Mouse (Mus musculus) liver, embryonic 11.5 days (tissue): ENCODE results near the gene Vps33a. TPM values are rescaled to one million over a fixed set of nuclear protein-coding genes. Genes with fewer than 3 reads are reported as not detected.

Experiments used
- ATAC-seq: fragments of 200-750 bp; cut with Nextera tagmentation; replicated peaks from 2 replicates; pipeline ENCODE4 v1.8.0; 2017; ENCODE audit warnings: moderate number of reproducible peaks, mild to moderate bottlenecking, moderate TSS enrichment, moderate library complexity; ENCODE audit not compliant: low FRiP score
- DNase-seq: peaks from one replicate; pipeline ENCODE4 v3.0.0-alpha.2; 2017; ENCODE audit warnings: low spot score
- H3K27ac ChIP-seq: fragments of 300-500 bp; sonication (generic); 2 replicates; pipeline ENCODE4 v1.5.1; 2014; ENCODE audit warnings: mild to moderate bottlenecking, low read depth, low read length, control low read depth
- H3K27me3 ChIP-seq: fragments of 300-500 bp; sonication (generic); replicated peaks from 2 replicates; pipeline ENCODE4 v1.6.1; 2014; ENCODE audit warnings: low read length, mixed read lengths; ENCODE audit not compliant: control insufficient read depth, insufficient read depth
- H3K36me3 ChIP-seq: fragments of 300-500 bp; sonication (generic); 2 replicates; pipeline ENCODE4 v1.6.1; 2014; ENCODE audit warnings: mild to moderate bottlenecking, low read length, moderate library complexity, mixed read lengths; ENCODE audit not compliant: control insufficient read depth, insufficient read depth
- H3K4me1 ChIP-seq: fragments of 300-500 bp; sonication (generic); replicated peaks from 2 replicates; pipeline ENCODE4 v1.6.1; 2014; ENCODE audit warnings: low read length, mixed read lengths; ENCODE audit not compliant: control insufficient read depth, insufficient read depth
- H3K4me2 ChIP-seq: fragments of 300-500 bp; sonication (generic); 2 replicates; pipeline ENCODE4 v1.6.1; 2014; ENCODE audit warnings: mild to moderate bottlenecking, control low read depth, moderate library complexity
- H3K4me3 ChIP-seq: fragments of 300-500 bp; sonication (generic); 2 replicates; pipeline ENCODE4 v1.5.1; 2014; ENCODE audit warnings: low read depth, low read length, control low read depth
- H3K9ac ChIP-seq: fragments of 300-500 bp; sonication (generic); 2 replicates; pipeline ENCODE4 v1.6.1; 2014; ENCODE audit warnings: low read depth, low read length, control low read depth
- H3K9me3 ChIP-seq: fragments of 300-500 bp; sonication (generic); 2 replicates; pipeline ENCODE4 v1.6.1; 2016; ENCODE audit warnings: low read length, inconsistent platforms, mixed read lengths; ENCODE audit not compliant: control insufficient read depth
- WGBS: fragments of 180-500 bp; shearing (Covaris S2); extraction: QIAGEN DNeasy Blood & Tissue Kit; methylation state at CpG from one replicate; pipeline ENCODE4 v1.1.7; 2014; 5-methylcytosine and 5-hydroxymethylcytosine counted together
- polyA plus RNA-seq: library from polyadenylated mRNA; unstranded; fragments of >200 nt; fragmentation: Nextera tagmentation; extraction: Ambion mirVana; gene quantifications from 2 replicates; pipeline ENCODE4 v1.2.1, GENCODE M21; 2014

Vps33a gene
- polyA plus RNA-seq, result 36.0 and 36.9 TPM in 2 replicates

DNA sequence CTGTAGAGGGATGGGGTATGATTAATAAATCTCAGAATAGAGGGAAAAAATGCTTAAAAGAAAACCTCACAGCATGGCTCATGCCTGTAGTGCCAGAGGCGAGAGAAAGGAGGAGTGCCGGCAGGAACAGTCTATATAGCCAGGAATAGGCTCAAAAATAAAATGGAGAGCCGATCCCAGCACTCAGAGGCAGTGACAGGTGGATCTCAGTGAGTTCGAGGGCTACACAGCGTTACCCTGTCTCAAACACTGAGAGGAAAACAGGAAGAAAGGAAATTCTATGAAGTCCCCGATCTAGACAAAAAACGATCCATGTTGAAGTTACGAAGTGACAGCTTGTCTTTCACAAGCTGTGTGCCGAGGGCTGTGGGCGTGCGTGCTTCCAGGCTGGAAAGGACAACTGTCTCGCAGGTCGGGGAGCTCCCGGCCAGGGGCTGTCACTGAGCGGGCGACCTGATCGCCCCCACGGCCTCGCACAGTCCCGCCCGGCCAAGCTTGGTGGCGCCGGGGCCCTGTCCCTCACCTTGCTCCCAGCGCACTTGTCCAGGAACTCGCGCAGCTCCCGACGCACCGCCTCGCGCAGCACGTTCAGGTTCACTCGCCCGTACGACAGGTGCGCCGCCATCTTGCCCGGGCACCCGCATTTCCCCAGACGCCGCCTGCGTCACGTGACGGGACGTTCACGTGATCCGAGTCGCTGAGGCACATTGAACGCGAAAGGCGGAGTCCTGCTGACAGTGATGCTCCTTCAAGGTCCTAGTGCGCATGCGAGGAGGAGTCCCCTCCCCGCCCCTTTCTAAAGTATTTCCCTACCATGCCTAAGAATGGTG is at the start of gene Vps33a:
Gene Vps33a (minus strand): TSS at position 682 of the 830 bp plus-strand sequence.
- H3K9ac ChIP-seq, result peak within 1 kb of the TSS; percentile 87
- H3K9me3 ChIP-seq, result no peaks in the 10 kb centered on the region
- peaks cover 12% of the 10 kb centered on the region for H3K36me3 ChIP-seq
- H3K4me2 ChIP-seq, result peak within 1 kb of the TSS; percentile 77
- under 1% methylated on average over 54 of the region's 54 CpGs for WGBS
- DNase-seq, result peak; percentile 99
- ATAC-seq, result peak; percentile 88
- H3K27me3 ChIP-seq, result no peaks in the 10 kb centered on the region
- H3K27ac ChIP-seq, result 0 out of 2 replicates have a peak within 1 kb of the TSS, but pooled peaks have one; percentile 28
- peak within 1 kb of the TSS; percentile 95 for H3K4me3 ChIP-seq
- H3K4me1 ChIP-seq, result peaks cover 4% of the 10 kb centered on the region

DNA sequence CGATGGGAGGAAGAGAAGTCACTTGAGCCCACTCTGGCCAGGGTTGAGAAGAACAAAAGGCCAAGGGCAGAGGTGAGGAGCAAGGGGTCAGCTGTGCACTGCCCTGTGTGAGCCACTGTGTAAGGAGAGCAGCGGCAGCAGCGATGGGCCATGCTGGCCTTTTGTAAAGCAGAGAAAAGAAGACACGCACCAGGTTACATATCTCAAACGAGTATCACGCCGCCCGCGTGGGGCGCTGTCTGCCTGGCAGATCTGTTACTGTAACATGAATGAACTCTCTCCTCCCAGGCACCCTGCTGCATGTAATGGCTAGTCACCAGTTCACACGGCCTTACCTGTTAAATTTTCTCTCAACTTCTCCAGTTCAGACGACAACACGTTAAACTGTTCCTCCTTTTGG is 49.6 kb upstream of the Vps33a start:
- no peaks in the 10 kb centered on the region for H3K9me3 ChIP-seq
- ATAC-seq (no peak), DNase-seq (no peak)
- no peak overlapping the region for H3K9ac ChIP-seq
- no peak overlapping the region for H3K27ac ChIP-seq
- no peak overlapping the region for H3K4me3 ChIP-seq
- 82% methylated on average over 13 of the region's 13 CpGs for WGBS
- no peaks in the 10 kb centered on the region for H3K4me1 ChIP-seq
- no peak overlapping the region for H3K4me2 ChIP-seq
- no peaks in the 10 kb centered on the region for H3K27me3 ChIP-seq
- H3K36me3 ChIP-seq, result peaks cover 8% of the 10 kb centered on the region

DNA sequence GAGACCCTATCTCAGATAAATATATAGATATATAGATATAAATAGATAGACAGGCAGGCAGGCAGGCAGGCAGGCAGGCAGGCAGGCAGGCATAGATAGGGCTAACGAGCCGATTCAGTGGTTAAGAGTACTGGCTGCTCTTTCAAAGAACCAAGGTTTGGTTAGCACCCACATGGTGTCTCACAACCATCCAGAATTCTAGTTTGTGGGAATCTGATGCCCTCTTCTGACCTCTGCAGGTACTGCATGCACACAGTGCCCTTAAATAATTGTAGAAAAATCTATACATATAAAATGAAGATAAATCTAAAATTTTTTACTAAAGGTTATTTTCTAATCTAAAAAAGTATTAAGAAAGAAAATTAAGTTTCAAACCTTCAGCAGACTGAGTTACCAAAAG is 45.7 kb upstream of the Vps33a start:
- 62% methylated on average over 2 of the region's 2 CpGs for WGBS
- Histone ChIP-seq H3K4me2 (no peak overlapping the region), H3K9me3 (no peaks in the 10 kb centered on the region), H3K4me3 (no peak overlapping the region), H3K27ac (no peak overlapping the region), H3K9ac (no peak overlapping the region), H3K27me3 (no peaks in the 10 kb centered on the region), H3K4me1 (no peaks in the 10 kb centered on the region), H3K36me3 (peaks cover 6% of the 10 kb centered on the region; the same call in 1 of the 2 replicates)
- no peak for DNase-seq
- ATAC-seq, result no peak

DNA sequence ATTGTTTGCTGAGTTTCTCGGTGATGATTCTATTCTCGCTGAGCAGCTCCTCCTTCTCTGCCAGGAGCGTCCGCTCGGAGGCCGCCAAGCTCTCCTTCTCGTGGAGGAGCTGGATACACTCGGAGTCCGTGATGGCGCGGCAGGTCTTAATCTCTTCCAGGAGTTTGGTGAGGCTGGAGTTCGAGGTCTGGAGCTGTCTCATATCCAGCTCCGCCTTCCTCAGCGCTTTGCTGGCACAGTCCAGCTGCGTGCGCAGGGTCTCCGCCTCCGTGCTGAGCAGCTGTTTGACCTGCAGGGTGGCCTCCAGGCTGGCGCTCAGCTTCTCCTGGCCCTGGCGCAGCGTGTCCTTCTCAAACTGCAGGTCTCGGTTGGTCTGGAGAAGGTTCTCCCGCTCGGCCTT is 41.4 kb upstream of the Vps33a start:
- no peak overlapping the region for H3K9ac ChIP-seq
- H3K9me3 ChIP-seq, result no peaks in the 10 kb centered on the region
- 93% methylated on average over 24 of the region's 24 CpGs for WGBS
- no peak overlapping the region for H3K4me3 ChIP-seq
- H3K4me2 ChIP-seq, result no peak overlapping the region
- no peaks in the 10 kb centered on the region for H3K27me3 ChIP-seq
- peaks cover 7% of the 10 kb centered on the region; the same call in 1 of the 2 replicates for H3K36me3 ChIP-seq
- no peak for ATAC-seq
- no peaks in the 10 kb centered on the region for H3K4me1 ChIP-seq
- H3K27ac ChIP-seq, result no peak overlapping the region
- DNase-seq, result no peak

DNA sequence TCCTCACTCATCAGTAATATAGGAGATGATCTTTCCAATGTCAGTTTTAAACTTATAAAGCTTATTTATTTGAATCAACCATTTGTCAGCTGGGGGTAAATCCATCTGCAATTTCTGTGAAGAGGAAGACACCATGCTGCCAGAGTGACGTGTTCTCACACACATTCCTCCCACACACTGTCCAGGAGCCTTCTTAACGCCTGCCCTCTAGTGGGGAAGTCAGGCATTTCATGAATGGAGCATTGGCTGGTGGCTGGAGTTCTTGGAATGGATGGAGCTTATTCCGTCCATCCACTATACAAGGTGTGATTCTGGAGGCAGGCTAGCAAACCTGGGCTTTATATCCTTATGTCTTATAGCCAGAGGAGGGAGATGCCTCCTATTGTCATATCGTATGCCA is 37.0 kb upstream of the Vps33a start:
- WGBS, result 30% methylated on average over 4 of the region's 4 CpGs
- DNase-seq, result peak; percentile 49
- 0 out of 2 replicates have a peak, but pooled peaks have one; percentile 54 for ATAC-seq
- H3K4me3 ChIP-seq, result no peak overlapping the region
- H3K9me3 ChIP-seq, result no peaks in the 10 kb centered on the region
- H3K27ac ChIP-seq, result no peak overlapping the region
- H3K4me2 ChIP-seq, result no peak overlapping the region
- no peak overlapping the region for H3K9ac ChIP-seq
- H3K36me3 ChIP-seq, result peaks cover 20% of the 10 kb centered on the region; the same call in 1 of the 2 replicates
- no peaks in the 10 kb centered on the region for H3K27me3 ChIP-seq
- H3K4me1 ChIP-seq, result no peaks in the 10 kb centered on the region

DNA sequence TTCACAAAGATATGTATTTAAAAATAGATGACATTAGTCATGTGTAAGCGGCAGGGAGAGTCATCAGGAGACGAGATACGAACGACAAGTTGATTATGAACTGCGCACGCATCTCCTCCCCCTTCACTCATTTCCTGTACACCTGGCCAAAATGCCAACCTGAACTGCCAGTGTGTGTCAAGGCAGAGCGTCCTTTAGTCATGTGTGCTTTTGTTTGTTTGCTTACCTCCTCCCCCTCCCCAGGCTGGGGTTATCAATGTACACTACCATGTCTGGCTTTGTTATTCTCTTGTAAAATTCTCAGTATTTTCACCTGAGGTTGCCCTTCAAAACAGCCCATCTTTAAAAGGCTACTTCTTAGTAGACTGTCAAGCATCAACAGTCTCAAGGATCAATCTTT is 36.6 kb upstream of the Vps33a start:
- DNase-seq (no peak), ATAC-seq (no peak)
- H3K27me3 ChIP-seq, result no peaks in the 10 kb centered on the region
- no peak overlapping the region for H3K4me2 ChIP-seq
- peaks cover 18% of the 10 kb centered on the region; the same call in 1 of the 2 replicates for H3K36me3 ChIP-seq
- WGBS, result 87% methylated on average over 7 of the region's 7 CpGs
- H3K4me1 ChIP-seq, result no peaks in the 10 kb centered on the region
- H3K4me3 ChIP-seq, result no peak overlapping the region
- H3K27ac ChIP-seq, result no peak overlapping the region
- H3K9ac ChIP-seq, result no peak overlapping the region
- H3K9me3 ChIP-seq, result no peaks in the 10 kb centered on the region

DNA sequence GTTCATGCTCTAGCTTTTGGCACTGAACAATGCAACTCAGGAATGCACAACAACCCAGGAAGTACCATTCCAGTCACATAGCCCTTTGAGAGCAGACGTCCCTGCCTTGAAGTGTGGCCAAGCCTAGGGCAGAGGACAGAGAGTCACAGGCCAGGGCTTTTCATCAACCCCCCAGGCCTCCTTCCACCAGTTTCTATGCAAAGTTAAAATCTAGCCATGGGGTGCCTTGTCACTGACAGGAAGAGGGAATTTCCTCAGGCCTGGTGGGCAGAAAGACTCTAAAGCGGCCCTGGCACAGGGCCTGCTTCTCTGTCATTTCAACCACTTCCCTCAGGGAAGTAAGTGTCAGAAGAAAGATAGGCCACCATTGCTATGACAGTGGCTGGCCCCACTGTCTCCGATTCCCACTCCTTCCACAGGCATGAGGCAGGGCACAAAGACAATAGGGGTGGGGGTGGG is 34.4 kb upstream of the Vps33a start:
- 78% methylated on average over 3 of the region's 3 CpGs for WGBS
- Histone ChIP-seq H3K36me3 (peaks cover 18% of the 10 kb centered on the region; the same call in 1 of the 2 replicates), H3K9ac (no peak overlapping the region), H3K9me3 (no peaks in the 10 kb centered on the region), H3K4me3 (no peak overlapping the region), H3K4me1 (no peaks in the 10 kb centered on the region), H3K4me2 (no peak overlapping the region), H3K27me3 (no peaks in the 10 kb centered on the region), H3K27ac (no peak overlapping the region)
- DNase-seq (no peak), ATAC-seq (no peak)

DNA sequence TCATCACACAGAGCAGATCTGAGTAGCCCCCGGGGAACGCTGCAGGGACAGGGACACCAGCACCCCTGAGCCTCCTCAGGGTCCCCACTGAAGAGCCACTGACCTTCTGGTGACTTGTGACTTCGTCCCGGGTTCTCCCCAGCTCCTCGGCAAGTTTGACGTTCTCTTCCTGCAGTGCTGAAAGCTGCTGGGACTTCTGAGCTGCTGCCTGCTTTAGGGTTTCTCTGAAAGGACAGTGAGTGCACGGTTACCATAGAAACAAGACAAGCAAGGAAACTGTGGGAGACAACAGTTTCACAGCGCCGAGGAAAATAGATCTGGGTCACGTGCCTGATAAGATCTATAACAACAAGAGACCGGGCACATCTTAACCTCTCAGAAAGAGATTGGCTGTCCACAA is 30.7 kb upstream of the Vps33a start:
- Histone ChIP-seq H3K36me3 (peaks cover 16% of the 10 kb centered on the region; the same call in 1 of the 2 replicates), H3K27me3 (no peaks in the 10 kb centered on the region), H3K9ac (no peak overlapping the region), H3K4me1 (no peaks in the 10 kb centered on the region; the same call in 1 of the 2 replicates), H3K4me3 (no peak overlapping the region), H3K9me3 (no peaks in the 10 kb centered on the region), H3K27ac (no peak overlapping the region), H3K4me2 (no peak overlapping the region)
- DNase-seq (no peak), ATAC-seq (no peak)
- 50% methylated on average over 11 of the region's 11 CpGs for WGBS
